Mouse (Mus musculus): ENCODE results near the gene Mfsd2b. TPM values are rescaled to one million over a fixed set of nuclear protein-coding genes. Genes with fewer than 3 reads are reported as not detected.
A peak's percentile ranks its signal among the peaks of the same experiment; 100 is the strongest.
"Not testable (repeated sequence)": the region's sequence is repeated elsewhere in the genome, so short reads cannot be mapped to it uniquely, and the experiment has no call there.

The Mfsd2b gene
- polyA plus RNA-seq, 1 experiment, result 4.7 TPM

GRCm38 (mm10) chr12:4905946-4906345 lies 31.8 kb upstream of the Mfsd2b start:
- peak; percentile 73 for DNase-seq (ENCODE audit: low read depth)
- TF ChIP-seq CTCF (IDR thresholded peaks at IDR 0.05; ENCODE audit: borderline replicate concordance, extremely low read depth, insufficient read depth, insufficient read length), result no peak
- no peak for TF ChIP-seq POLR2A (IDR thresholded peaks at IDR 0.05; ENCODE audit: borderline replicate concordance, extremely low read depth, insufficient read depth, insufficient read length, poor library complexity, severe bottlenecking)

GRCm38 (mm10) chr12:4898024-4898423 lies 23.9 kb upstream of the Mfsd2b start:
- TF ChIP-seq POLR2A (IDR thresholded peaks at IDR 0.05; ENCODE audit: borderline replicate concordance, extremely low read depth, insufficient read depth, insufficient read length, poor library complexity, severe bottlenecking), result no peak
- no peak for TF ChIP-seq CTCF (IDR thresholded peaks at IDR 0.05; ENCODE audit: borderline replicate concordance, extremely low read depth, insufficient read depth, insufficient read length)
- DNase-seq (ENCODE audit: low read depth), result no peak

GRCm38 (mm10) chr12:4889891-4890290 lies 15.7 kb upstream of the Mfsd2b start:
- no peak for TF ChIP-seq CTCF (IDR thresholded peaks at IDR 0.05; ENCODE audit: borderline replicate concordance, extremely low read depth, insufficient read depth, insufficient read length)
- TF ChIP-seq POLR2A (IDR thresholded peaks at IDR 0.05; ENCODE audit: borderline replicate concordance, extremely low read depth, insufficient read depth, insufficient read length, poor library complexity, severe bottlenecking), result no peak
- DNase-seq (ENCODE audit: low read depth), result no peak

GRCm38 (mm10) chr12:4889251-4889650 lies 15.1 kb upstream of the Mfsd2b start:
- DNase-seq (ENCODE audit: low read depth), result no peak
- TF ChIP-seq CTCF (IDR thresholded peaks at IDR 0.05; ENCODE audit: borderline replicate concordance, extremely low read depth, insufficient read depth, insufficient read length) (no peak), POLR2A (IDR thresholded peaks at IDR 0.05; ENCODE audit: borderline replicate concordance, extremely low read depth, insufficient read depth, insufficient read length, poor library complexity, severe bottlenecking) (no peak)

GRCm38 (mm10) chr12:4888739-4889138 lies 14.6 kb upstream of the Mfsd2b start:
- TF ChIP-seq CTCF (IDR thresholded peaks at IDR 0.05; ENCODE audit: borderline replicate concordance, extremely low read depth, insufficient read depth, insufficient read length) (no peak), POLR2A (IDR thresholded peaks at IDR 0.05; ENCODE audit: borderline replicate concordance, extremely low read depth, insufficient read depth, insufficient read length, poor library complexity, severe bottlenecking) (no peak)
- DNase-seq (ENCODE audit: low read depth), result no peak

- DNase-seq (ENCODE audit: low read depth), result not testable (repeated sequence)
Observed at GRCm38 (mm10) chr12:4886581-4886980, 12.4 kb upstream of the Mfsd2b start.

GRCm38 (mm10) chr12:4885062-4885461 lies 10.9 kb upstream of the Mfsd2b start:
- no peak for DNase-seq (ENCODE audit: low read depth)
- no peak for TF ChIP-seq POLR2A (IDR thresholded peaks at IDR 0.05; ENCODE audit: borderline replicate concordance, extremely low read depth, insufficient read depth, insufficient read length, poor library complexity, severe bottlenecking)
- TF ChIP-seq CTCF (IDR thresholded peaks at IDR 0.05; ENCODE audit: borderline replicate concordance, extremely low read depth, insufficient read depth, insufficient read length), result no peak

- DNase-seq (ENCODE audit: low read depth), result no peak
- TF ChIP-seq POLR2A (IDR thresholded peaks at IDR 0.05; ENCODE audit: borderline replicate concordance, extremely low read depth, insufficient read depth, insufficient read length, poor library complexity, severe bottlenecking), result no peak
- no peak for TF ChIP-seq CTCF (IDR thresholded peaks at IDR 0.05; ENCODE audit: borderline replicate concordance, extremely low read depth, insufficient read depth, insufficient read length)
Observed at GRCm38 (mm10) chr12:4882086-4882485, 7.9 kb upstream of the Mfsd2b start.

- DNase-seq (ENCODE audit: low read depth), result no peak
- TF ChIP-seq CTCF (IDR thresholded peaks at IDR 0.05; ENCODE audit: borderline replicate concordance, extremely low read depth, insufficient read depth, insufficient read length) (no peak), POLR2A (IDR thresholded peaks at IDR 0.05; ENCODE audit: borderline replicate concordance, extremely low read depth, insufficient read depth, insufficient read length, poor library complexity, severe bottlenecking) (no peak)
Observed at GRCm38 (mm10) chr12:4879048-4879447, 4.9 kb upstream of the Mfsd2b start.

GRCm38 (mm10) chr12:4878296-4878783 lies 4.2 kb upstream of the Mfsd2b start:
- no peak for DNase-seq (ENCODE audit: low read depth)
- TF ChIP-seq CTCF (IDR thresholded peaks at IDR 0.05; ENCODE audit: borderline replicate concordance, extremely low read depth, insufficient read depth, insufficient read length) (no peak), POLR2A (IDR thresholded peaks at IDR 0.05; ENCODE audit: borderline replicate concordance, extremely low read depth, insufficient read depth, insufficient read length, poor library complexity, severe bottlenecking) (no peak)

- no peak for TF ChIP-seq CTCF (IDR thresholded peaks at IDR 0.05; ENCODE audit: borderline replicate concordance, extremely low read depth, insufficient read depth, insufficient read length)
- TF ChIP-seq POLR2A (IDR thresholded peaks at IDR 0.05; ENCODE audit: borderline replicate concordance, extremely low read depth, insufficient read depth, insufficient read length, poor library complexity, severe bottlenecking), result no peak
- DNase-seq (ENCODE audit: low read depth), result no peak
Observed at GRCm38 (mm10) chr12:4875623-4876022, 1.5 kb upstream of the Mfsd2b start.

GRCm38 (mm10) chr12:4873531-4873930 lies 628 bp downstream of the Mfsd2b start:
- DNase-seq (ENCODE audit: low read depth), result no peak
- no peak for TF ChIP-seq POLR2A (IDR thresholded peaks at IDR 0.05; ENCODE audit: borderline replicate concordance, extremely low read depth, insufficient read depth, insufficient read length, poor library complexity, severe bottlenecking)
- no peak for TF ChIP-seq CTCF (IDR thresholded peaks at IDR 0.05; ENCODE audit: borderline replicate concordance, extremely low read depth, insufficient read depth, insufficient read length)
